Mouse (Mus musculus): ENCODE data around the gene Bckdhb. TPM values are rescaled to one million over a fixed set of nuclear protein-coding genes. Genes with fewer than 3 reads are reported as not detected.

Gene Bckdhb
- 40.7 and 42.0 TPM in 2 replicates for polyA plus RNA-seq (2016; fragmentation: Nextera tagmentation; extraction: Ambion mirVana)

DNA sequence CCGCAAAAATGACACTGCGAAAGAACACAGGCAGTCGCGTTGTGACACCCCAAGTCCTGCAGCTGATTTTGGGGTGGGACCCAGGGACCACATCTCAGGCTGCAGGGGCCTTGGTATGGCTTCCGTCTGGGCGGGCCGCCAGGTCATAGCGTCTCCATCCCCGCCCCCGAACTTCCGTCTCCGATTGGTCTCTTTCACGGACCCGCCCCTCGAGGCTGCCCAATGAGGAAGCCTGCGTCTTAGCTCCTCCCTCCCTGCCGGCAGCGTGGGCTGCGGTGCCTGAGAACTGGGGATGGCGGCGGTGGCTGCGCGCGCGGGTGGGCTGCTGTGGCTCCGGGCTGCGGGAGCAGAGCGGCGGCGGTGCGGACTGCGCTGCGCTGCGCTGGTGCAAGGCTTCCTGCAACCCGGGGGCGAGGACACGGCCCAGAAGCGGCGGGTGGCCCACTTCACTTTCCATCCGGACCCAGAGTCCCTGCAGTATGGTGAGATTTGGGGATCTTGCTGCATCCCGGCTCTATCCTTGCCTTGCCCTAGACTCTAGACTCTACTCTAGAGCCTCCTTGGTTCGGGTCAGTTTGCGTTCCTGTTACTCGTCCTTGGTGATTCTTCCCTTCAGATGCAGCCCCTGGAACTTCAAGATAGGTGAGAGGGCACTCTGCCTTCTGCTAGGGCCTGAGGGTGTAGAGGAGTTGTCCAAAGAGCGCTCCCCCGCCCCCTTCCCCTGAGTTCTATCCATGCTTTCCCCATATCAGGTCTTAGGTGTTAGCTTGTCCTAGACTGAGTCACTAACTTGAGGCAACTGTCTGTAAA, at the start of gene Bckdhb:
Gene Bckdhb (plus strand): TSS at position 268 of the 810 bp plus-strand sequence.
- ATAC-seq (ENCODE audit: low FRiP score, low read depth) = peak; percentile 100
- Histone ChIP-seq H3K27me3 (no peaks in the 10 kb centered on the region), H3K9ac (replicated peaks) (peak within 1 kb of the TSS; percentile 63), H3K4me1 (peaks cover 4% of the 10 kb centered on the region; the same call in 1 of the 2 replicates), H3K4me2 (replicated peaks) (peak within 1 kb of the TSS; percentile 68), H3K9me3 (no peaks in the 10 kb centered on the region), H3K36me3 (no peaks in the 10 kb centered on the region), H3K4me3 (peak within 1 kb of the TSS; percentile 68), H3K27ac (replicated peaks) (no peak within 1 kb of the TSS)
- WGBS = under 1% methylated on average over 46 of the region's 46 CpGs

GRCm38 (mm10) chr9:83882191-83882590, 42.8 kb upstream of the Bckdhb start:
- H3K36me3 ChIP-seq = no peaks in the 10 kb centered on the region
- H3K9me3 ChIP-seq = no peaks in the 10 kb centered on the region
- no peaks in the 10 kb centered on the region for H3K27me3 ChIP-seq
- H3K4me1 ChIP-seq = no peaks in the 10 kb centered on the region
- H3K4me3 ChIP-seq = no peak overlapping the region
- 87% methylated on average over 6 of the region's 6 CpGs for WGBS
- H3K9ac ChIP-seq (replicated peaks) = no peak overlapping the region
- ATAC-seq (ENCODE audit: low FRiP score, low read depth) = no peak
- H3K4me2 ChIP-seq (replicated peaks) = no peak overlapping the region
- H3K27ac ChIP-seq (replicated peaks) = no peak overlapping the region

DNA sequence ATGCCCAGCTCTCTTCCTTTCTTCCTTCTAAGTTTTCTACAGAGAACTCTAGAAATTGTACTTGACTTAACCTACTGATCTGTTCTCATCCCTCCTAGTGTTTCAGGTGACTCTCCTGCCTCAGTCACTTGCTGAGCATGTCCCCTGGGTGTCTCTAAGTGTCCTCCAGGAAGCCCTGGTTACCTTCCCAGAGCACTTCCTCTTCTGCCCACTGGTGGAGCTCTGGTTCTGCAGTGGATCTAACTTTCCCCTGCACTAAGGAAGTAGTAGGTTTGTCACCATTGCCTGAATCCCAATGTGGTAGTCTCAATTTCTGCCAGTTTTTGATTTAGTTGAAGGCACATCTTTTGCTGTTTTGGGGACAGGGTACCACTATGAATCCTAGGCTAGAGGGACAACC, 38.8 kb upstream of the Bckdhb start:
- Histone ChIP-seq H3K9me3 (no peaks in the 10 kb centered on the region), H3K27me3 (no peaks in the 10 kb centered on the region), H3K27ac (replicated peaks) (no peak overlapping the region), H3K4me3 (no peak overlapping the region), H3K36me3 (no peaks in the 10 kb centered on the region), H3K4me2 (replicated peaks) (no peak overlapping the region), H3K9ac (replicated peaks) (no peak overlapping the region), H3K4me1 (no peaks in the 10 kb centered on the region)
- ATAC-seq (ENCODE audit: low FRiP score, low read depth) = no peak

GRCm38 (mm10) chr9:83888214-83888613, 36.7 kb upstream of the Bckdhb start:
- WGBS = 88% methylated on average over 5 of the region's 5 CpGs
- no peaks in the 10 kb centered on the region for H3K27me3 ChIP-seq
- no peaks in the 10 kb centered on the region for H3K36me3 ChIP-seq
- no peak overlapping the region for H3K27ac ChIP-seq (replicated peaks)
- H3K4me1 ChIP-seq = no peaks in the 10 kb centered on the region
- no peaks in the 10 kb centered on the region for H3K9me3 ChIP-seq
- H3K4me2 ChIP-seq (replicated peaks) = no peak overlapping the region
- H3K4me3 ChIP-seq = no peak overlapping the region
- H3K9ac ChIP-seq (replicated peaks) = no peak overlapping the region
- no peak for ATAC-seq (ENCODE audit: low FRiP score, low read depth)

GRCm38 (mm10) chr9:83893073-83893472, 31.9 kb upstream of the Bckdhb start:
- no peak overlapping the region for H3K4me2 ChIP-seq (replicated peaks)
- no peaks in the 10 kb centered on the region for H3K27me3 ChIP-seq
- no peak overlapping the region for H3K4me3 ChIP-seq
- no peak overlapping the region for H3K27ac ChIP-seq (replicated peaks)
- H3K9me3 ChIP-seq = no peaks in the 10 kb centered on the region
- ATAC-seq (ENCODE audit: low FRiP score, low read depth) = no peak
- H3K36me3 ChIP-seq = no peaks in the 10 kb centered on the region
- H3K9ac ChIP-seq (replicated peaks) = no peak overlapping the region
- 81% methylated on average over 8 of the region's 8 CpGs for WGBS
- H3K4me1 ChIP-seq = no peaks in the 10 kb centered on the region

DNA sequence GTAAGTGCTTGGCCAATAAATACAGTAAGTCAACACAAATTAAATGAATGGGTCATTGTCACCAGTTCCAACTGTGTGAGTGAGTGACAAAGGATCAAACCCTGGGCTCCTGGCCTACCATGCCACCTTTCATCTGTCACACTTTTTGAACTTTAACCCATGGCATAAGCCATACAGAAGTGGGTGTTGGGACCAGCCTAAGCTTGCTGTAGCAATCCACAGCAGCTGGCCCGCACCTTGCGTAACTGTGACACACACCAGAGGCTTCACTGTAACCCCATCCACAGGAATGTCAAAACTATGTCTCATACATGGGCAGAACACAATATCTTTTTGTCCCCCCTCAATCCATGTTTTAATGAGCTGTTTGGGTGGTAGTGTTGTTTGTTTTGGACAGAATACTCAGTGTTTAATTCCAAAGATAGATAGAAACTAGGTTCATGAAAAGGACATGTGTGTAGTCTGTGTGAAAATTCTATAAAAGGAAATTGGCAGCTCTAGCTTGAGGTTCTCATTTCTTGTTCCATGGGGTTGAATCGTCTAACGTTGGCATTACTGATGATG, 31.1 kb upstream of the Bckdhb start:
- no peak overlapping the region for H3K4me2 ChIP-seq (replicated peaks)
- no peak overlapping the region for H3K9ac ChIP-seq (replicated peaks)
- H3K27me3 ChIP-seq = no peaks in the 10 kb centered on the region
- ATAC-seq (ENCODE audit: low FRiP score, low read depth) = no peak
- H3K4me1 ChIP-seq = no peaks in the 10 kb centered on the region
- no peaks in the 10 kb centered on the region for H3K9me3 ChIP-seq
- H3K27ac ChIP-seq (replicated peaks) = no peak overlapping the region
- no peak overlapping the region for H3K4me3 ChIP-seq
- H3K36me3 ChIP-seq = no peaks in the 10 kb centered on the region
- 92% methylated on average over 4 of the region's 4 CpGs for WGBS

DNA sequence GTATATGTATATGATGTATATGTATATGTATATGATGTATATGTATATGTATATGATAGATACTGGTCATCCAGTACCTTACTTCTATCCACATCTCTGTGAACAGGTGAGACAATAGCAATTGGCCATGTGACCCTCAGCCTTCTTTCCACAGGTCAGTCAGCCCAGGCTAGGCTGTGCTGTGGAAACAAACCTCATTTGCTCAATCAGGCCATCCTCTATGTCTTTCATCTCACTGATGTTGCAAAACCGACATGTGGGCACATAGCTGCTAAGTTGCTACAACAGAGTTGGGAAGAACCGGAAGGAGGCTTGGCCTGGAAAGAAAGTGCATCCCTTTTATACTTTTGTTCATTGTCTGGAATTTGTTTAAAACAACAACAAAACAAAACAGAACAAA, 22.9 kb upstream of the Bckdhb start:
- Histone ChIP-seq H3K27me3 (no peaks in the 10 kb centered on the region), H3K4me1 (no peaks in the 10 kb centered on the region), H3K4me3 (no peak overlapping the region), H3K9ac (replicated peaks) (no peak overlapping the region), H3K4me2 (replicated peaks) (no peak overlapping the region), H3K36me3 (no peaks in the 10 kb centered on the region), H3K9me3 (no peaks in the 10 kb centered on the region), H3K27ac (replicated peaks) (no peak overlapping the region)
- WGBS = 91% methylated on average over 2 of the region's 2 CpGs
- ATAC-seq (ENCODE audit: low FRiP score, low read depth) = no peak

GRCm38 (mm10) chr9:83905820-83906219, 19.1 kb upstream of the Bckdhb start:
- Histone ChIP-seq H3K9me3 (no peaks in the 10 kb centered on the region), H3K27ac (replicated peaks) (no peak overlapping the region), H3K4me1 (no peaks in the 10 kb centered on the region), H3K4me3 (no peak overlapping the region), H3K27me3 (no peaks in the 10 kb centered on the region), H3K4me2 (replicated peaks) (no peak overlapping the region), H3K9ac (replicated peaks) (no peak overlapping the region), H3K36me3 (no peaks in the 10 kb centered on the region)
- no peak for ATAC-seq (ENCODE audit: low FRiP score, low read depth)
- WGBS = 74% methylated on average over 4 of the region's 4 CpGs

DNA sequence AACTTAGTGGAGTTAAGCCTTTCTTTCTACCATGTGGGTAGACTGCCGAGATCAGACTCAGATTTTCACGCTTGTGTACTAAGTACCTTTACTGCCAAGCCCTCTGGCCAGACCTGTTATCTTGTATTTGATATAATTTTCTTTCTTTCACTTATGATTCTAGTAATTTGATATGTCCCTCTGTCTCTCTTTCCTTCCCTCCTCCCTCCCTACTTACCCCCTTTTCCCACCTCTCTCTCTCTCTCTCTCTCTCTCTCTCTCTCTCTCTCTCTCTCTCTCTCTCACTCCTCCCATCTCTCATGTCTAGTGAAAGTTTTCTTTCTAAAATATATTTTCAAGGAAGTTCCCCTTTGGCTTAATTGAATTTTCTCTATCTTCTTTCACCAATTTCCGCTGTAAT, 17.9 kb upstream of the Bckdhb start:
- H3K27me3 ChIP-seq = no peaks in the 10 kb centered on the region
- H3K27ac ChIP-seq (replicated peaks) = no peak overlapping the region
- no peak overlapping the region for H3K4me3 ChIP-seq
- 84% methylated on average over 3 of the region's 3 CpGs for WGBS
- no peaks in the 10 kb centered on the region for H3K36me3 ChIP-seq
- ATAC-seq (ENCODE audit: low FRiP score, low read depth) = no peak
- H3K4me2 ChIP-seq (replicated peaks) = no peak overlapping the region
- no peak overlapping the region for H3K9ac ChIP-seq (replicated peaks)
- no peaks in the 10 kb centered on the region for H3K4me1 ChIP-seq
- H3K9me3 ChIP-seq = no peaks in the 10 kb centered on the region

- no peak for ATAC-seq (ENCODE audit: low FRiP score, low read depth)
- H3K36me3 ChIP-seq = no peaks in the 10 kb centered on the region
- H3K9me3 ChIP-seq = no peaks in the 10 kb centered on the region
- no peak overlapping the region for H3K9ac ChIP-seq (replicated peaks)
- WGBS = 92% methylated on average over 2 of the region's 2 CpGs
- H3K4me3 ChIP-seq = no peak overlapping the region
- no peaks in the 10 kb centered on the region for H3K4me1 ChIP-seq
- H3K27ac ChIP-seq (replicated peaks) = no peak overlapping the region
- H3K4me2 ChIP-seq (replicated peaks) = no peak overlapping the region
- no peaks in the 10 kb centered on the region for H3K27me3 ChIP-seq
These were observed 15.1 kb upstream of the Bckdhb start for GRCm38 (mm10) chr9:83909836-83910235.

- no peak for ATAC-seq (ENCODE audit: low FRiP score, low read depth)
- no peaks in the 10 kb centered on the region for H3K4me1 ChIP-seq
- no peaks in the 10 kb centered on the region for H3K27me3 ChIP-seq
- H3K27ac ChIP-seq (replicated peaks) = no peak overlapping the region
- H3K4me3 ChIP-seq = no peak overlapping the region
- no peaks in the 10 kb centered on the region for H3K9me3 ChIP-seq
- H3K36me3 ChIP-seq = no peaks in the 10 kb centered on the region
- H3K9ac ChIP-seq (replicated peaks) = no peak overlapping the region
- no peak overlapping the region for H3K4me2 ChIP-seq (replicated peaks)
- WGBS = 81% methylated on average over 2 of the region's 2 CpGs
These were observed 14.0 kb upstream of the Bckdhb start for GRCm38 (mm10) chr9:83910926-83911325.

- Histone ChIP-seq H3K4me2 (replicated peaks) (no peak overlapping the region), H3K4me3 (no peak overlapping the region), H3K36me3 (no peaks in the 10 kb centered on the region), H3K9ac (replicated peaks) (no peak overlapping the region), H3K27me3 (no peaks in the 10 kb centered on the region), H3K4me1 (peaks cover 4% of the 10 kb centered on the region; the same call in 1 of the 2 replicates), H3K9me3 (no peaks in the 10 kb centered on the region), H3K27ac (replicated peaks) (no peak overlapping the region)
- no peak for ATAC-seq (ENCODE audit: low FRiP score, low read depth)
- 83% methylated on average over 3 of the region's 3 CpGs for WGBS
These were observed 2.9 kb upstream of the Bckdhb start for GRCm38 (mm10) chr9:83922076-83922475.

Data from midbrain, embryonic 12.5 days (tissue).